Mouse (Mus musculus) T-helper 17 cell (primary cell): Measurements from ENCODE around the gene Ms4a6b.
"Not testable (repeated sequence)": the region's sequence is repeated elsewhere in the genome, so short reads cannot be mapped to it uniquely, and the experiment has no call there.

Source experiments
- in situ Hi-C, 2 experiments: fragments of 300-600 bp; cut with MboI, MseI; formaldehyde crosslinking; loops; 1 replicate in 1 of 2; 2 replicates in 1 of 2; pipeline ENCODE4 v1.15.1; 2025; ENCODE audit warnings: high pct_unique_total_duplicates in 2 of 2

Ms4a6b gene

DNA sequence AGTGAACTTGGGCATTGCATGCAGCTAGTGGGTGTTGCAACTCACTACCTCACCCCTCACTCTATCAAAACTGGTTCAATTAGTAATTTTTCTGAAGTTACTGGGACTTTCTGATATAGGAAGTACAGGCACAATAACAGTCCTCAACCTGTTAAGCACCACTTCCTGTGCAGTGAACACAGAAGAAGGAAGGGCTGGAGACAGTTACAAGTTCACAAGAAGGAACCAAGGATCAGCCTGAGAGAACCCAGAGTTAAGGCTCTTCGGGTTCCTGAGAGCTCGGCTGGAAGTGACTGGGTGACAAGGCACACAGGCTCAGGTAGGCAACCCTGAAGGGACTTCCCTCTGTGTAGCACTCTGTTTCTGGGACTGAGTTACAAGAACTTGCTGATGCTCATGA, 2.0 kb downstream of the Ms4a6b start:
- in situ Hi-C loops = loop anchor here (5.0 to 25.0 kb wide), 2 partner anchors 489 to 494 kb away; no protein-coding TSS in a partner anchor

DNA sequence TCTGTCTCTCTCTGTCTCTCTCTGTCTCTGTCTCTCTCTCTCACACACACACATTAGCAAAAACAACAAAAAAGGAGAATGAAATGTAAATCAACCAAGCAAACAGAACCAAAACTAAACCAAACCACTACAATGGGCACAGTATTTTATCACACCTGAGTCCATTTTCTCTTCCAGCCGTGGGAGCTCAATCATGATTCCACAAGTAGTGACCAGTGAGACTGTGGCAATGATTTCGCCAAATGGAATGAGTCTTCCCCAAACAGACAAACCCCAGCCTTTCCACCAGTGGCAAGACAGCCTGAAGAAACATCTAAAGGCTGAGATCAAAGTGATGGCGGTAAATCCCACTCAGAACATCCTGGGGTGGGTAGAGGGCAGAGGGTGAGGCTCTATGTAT, 3.8 kb downstream of the Ms4a6b start:
- in situ Hi-C loops = loop anchor here (5.0 to 25.0 kb wide), 3 partner anchors 82 to 492 kb away; partner anchors contain the start of gene Ms4a6d (in 2 of the 2)

DNA sequence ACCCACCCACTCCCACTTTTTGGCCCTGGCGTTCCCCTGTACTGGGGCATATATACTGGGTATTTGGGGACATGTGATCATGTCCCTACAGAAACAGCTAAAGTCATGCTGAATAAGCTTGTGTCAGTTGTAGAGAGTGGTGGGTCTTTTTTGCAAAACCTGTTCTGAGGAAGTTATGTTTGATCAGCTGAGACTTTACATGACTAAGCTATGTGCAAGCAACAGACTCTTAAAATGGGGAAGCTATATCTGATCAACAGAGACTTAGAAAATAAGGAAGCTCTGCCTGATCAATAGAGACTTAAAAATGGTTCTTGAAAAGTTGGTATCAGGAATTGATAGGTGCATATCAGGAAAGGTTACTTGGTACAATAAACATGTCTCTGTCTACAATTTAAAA, 17.1 kb downstream of the Ms4a6b start:
- in situ Hi-C loops = no loop called here

DNA sequence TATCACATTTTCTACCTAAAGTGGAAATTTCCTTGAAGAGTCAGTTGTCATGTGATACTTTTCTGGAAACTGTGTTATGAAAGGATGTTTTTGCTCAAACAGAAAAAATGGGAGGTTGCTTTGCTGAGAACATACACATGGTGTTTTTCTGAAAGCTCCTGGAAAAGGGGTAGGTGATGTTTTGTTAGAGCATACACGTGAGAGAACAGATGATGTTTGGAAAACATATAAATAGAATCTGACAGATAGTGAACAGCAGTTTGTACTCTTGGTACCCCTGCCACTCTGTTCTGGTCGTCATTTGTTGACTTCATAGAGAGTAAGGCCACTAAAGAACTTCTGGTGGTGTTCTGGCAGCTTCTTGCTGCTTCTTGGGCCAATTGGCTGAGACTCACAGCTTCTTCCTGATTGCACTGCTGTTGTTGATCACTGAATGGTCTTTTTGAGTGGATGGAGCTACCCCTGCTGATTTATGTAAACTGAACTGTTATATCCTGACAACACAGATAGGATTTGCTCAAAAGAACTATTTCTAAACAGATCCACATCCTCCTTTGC, 17.7 kb downstream of the Ms4a6b start:
- in situ Hi-C loops = no loop called here

DNA sequence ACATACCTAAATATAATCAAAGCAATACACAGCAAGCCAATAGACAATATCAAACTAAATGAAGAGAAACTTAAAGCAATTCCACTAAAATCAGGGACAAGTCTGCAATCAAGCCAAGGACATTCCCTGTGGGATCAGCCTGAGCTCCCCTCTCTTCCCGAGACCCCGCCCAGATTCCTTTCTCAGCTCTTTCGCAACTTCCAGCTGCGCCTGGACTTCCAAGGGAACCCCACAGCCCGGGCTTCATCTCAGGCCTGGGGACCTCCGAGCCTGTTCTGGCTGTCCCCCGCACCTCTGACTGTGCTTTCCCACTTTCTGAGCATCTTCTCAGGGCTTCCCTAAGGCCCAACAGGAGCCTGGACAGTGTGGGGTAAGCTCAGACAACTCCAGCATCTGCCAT, 20.3 kb downstream of the Ms4a6b start, which contains the start of gene Ms4a4d:
TSS of gene Ms4a4d (plus strand) at position 209 of the 400 bp plus-strand sequence.
- in situ Hi-C loops = no loop called here

DNA sequence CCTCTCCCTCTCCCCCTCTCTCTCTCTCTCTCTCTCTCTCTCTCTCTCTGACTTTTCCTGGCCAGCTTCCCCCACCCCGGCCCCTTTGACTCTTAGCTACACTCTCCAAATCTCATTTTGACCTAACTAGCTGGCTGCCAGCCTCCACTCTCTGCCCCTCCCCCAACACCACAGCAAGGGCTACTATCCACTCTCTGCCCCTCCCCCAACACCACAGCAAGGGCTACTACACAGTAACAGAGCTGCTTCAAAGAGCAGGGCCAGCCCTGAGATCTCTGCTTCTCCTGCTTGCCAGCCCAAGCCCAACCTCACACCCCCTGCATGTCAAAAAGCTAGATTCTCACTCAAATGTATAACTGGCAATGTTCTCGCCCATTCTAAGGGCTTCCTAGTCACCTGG, 21.0 kb downstream of the Ms4a6b start:
- in situ Hi-C loops = no loop called here

DNA sequence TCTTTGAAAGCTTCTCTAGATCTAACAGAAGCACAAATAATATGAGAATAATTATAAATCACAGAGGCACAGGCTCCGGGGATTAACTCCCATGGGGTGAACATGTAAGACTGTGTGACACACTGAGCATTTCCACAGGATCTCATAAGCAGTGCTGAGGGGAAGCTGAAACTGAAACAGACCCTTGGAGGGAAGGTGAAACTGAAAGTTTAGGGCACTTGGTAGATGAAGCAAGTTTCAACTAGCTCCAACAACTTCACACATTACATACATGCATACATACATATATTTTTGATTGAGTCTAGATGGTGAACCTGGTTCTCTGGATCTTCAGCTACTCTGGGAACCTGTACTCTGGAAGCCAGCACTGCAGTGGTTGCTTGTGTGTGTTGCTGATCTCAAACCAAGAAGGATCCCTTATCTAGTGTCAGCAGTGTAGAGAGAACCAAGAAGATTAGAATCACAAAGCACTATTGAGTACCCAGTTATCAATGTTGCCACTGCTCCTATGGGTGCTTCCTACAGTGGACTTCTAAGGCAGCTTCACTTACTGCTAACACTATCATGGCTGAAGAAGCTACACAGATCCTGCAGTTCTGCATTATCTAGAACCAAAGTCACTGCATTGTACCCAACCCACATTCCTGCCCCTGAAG, 24.0 kb downstream of the Ms4a6b start:
- in situ Hi-C loops = not testable (repeated sequence)

DNA sequence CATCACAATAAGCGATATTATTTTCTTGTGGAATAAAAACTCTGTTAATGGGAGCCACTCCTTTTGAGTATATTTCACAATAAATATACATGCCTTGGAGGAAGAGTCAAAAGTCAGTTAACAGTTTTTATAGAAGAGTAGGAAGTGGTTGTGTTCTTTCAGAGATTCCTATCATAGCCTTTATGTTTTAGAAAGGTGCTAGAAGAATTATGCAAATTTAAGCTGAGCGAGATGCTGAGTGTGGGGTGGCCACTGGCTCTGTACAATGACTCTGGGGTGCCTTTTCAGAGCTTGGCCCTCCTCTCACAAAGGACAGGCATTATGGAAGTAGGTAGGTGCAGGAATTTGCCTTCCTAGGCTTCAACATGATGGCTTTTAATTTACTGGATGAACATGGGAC, 28.1 kb downstream of the Ms4a6b start:
- in situ Hi-C loops = not testable (repeated sequence)

DNA sequence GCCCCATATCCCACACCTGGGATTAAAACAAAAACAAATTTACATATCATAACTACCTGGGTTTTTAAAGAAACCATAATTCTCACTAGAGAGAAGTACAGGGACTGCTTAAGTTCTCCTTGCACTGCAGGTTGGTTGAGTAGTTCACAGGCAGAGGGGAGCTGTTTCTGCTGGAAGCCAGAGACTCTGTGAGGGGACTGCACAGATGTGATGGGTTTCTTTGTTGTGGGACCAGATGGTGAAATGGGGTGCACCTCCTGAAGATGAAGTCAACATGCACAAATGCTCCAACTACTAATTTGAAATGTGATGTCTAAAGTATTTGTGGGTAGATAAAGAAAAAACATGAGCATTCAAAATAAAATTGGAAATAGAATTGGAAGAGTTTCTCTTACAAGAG, 31.6 kb downstream of the Ms4a6b start:
- in situ Hi-C loops = no loop called here

DNA sequence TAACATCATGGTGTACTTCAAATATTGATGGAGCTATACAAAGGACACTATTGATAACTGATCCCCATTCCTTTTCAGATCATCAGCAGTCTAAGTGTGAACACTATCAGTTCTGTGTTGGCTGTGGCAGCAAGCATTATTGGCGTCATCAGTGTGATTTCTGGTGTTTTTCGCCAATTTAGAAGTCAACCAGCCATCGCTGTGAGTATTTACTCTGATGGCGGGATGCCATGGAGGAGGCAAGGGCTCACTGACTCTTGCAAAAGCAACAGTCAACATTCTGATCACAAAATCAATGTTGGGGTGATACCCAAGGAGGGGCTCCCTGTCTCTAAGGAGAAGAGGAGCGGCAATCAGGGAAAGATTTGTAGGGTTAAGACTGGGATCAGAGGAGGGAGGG, 38.4 kb downstream of the Ms4a6b start:
- in situ Hi-C loops = no loop called here

DNA sequence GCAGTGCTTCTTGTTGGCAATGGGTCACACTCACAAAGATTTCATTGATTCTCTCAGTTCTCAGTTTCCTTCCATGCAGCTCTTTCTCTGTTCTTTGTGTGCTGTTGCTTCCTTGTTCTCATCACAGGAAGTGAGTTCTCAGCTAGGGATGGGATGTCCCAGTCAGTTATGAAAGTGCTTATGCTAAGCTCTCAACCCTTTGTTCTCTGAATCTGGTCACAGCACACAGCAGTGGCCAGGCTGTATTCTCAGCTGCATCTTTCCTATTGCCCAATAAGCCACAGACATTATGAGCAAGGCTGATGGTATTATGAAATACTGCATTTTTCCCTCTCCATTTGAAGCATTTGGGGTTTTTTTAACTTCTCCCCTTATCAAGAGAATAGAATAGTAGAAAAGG, 43.2 kb downstream of the Ms4a6b start:
- in situ Hi-C loops = not testable (repeated sequence)

DNA sequence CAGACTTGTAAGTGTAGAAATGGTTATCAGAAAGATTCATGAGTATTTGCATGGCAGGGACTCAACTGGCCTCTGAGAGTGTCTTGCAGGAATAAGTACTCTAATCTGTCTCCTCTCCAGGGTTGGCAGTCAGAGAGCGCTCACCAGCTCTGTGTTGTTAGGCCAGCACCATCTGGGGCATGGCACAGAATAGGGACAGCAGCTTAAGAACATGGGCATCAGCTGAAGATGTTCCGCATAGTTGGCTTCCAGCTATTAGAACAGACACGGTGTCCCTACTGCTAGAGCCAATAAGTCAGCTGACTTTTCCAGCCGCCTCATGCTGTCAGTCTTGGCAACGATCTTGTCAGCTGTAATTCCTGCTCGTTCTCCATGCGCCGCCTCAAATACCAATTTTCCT, 58.7 kb downstream of the Ms4a6b start:
- in situ Hi-C loops = loop anchor here in 1 of 2 experiments (5.0 kb wide), 1 partner anchor 443 kb away; the partner anchor contains the start of gene 1700017D01Rik
